Mouse (Mus musculus) embryonic stem cell, embryonic (primary cell): ENCODE results near the gene Tfb1m.

ENCODE experiments used
- CTCF ChIA-PET, 4 experiments: fragments of 300-600 bp in 2 of 4; fragments of 350-600 bp in 2 of 4; sonication (Branson Sonifier 250); formaldehyde crosslinking; loops; one replicate each; lab custom pipeline; 2022; ENCODE audit warnings: inconsistent platforms in 2 of 4; lab: Charles Lee
- POLR2A ChIA-PET, 4 experiments: fragments of 300-600 bp in 2 of 4; fragments of 350-600 bp in 2 of 4; sonication (Branson Sonifier 250); formaldehyde crosslinking; loops; one replicate each; lab custom pipeline; 2022; ENCODE audit warnings: antibody characterized with exemption in 4 of 4, inconsistent platforms in 1 of 4; lab: Charles Lee

Tfb1m gene

DNA sequence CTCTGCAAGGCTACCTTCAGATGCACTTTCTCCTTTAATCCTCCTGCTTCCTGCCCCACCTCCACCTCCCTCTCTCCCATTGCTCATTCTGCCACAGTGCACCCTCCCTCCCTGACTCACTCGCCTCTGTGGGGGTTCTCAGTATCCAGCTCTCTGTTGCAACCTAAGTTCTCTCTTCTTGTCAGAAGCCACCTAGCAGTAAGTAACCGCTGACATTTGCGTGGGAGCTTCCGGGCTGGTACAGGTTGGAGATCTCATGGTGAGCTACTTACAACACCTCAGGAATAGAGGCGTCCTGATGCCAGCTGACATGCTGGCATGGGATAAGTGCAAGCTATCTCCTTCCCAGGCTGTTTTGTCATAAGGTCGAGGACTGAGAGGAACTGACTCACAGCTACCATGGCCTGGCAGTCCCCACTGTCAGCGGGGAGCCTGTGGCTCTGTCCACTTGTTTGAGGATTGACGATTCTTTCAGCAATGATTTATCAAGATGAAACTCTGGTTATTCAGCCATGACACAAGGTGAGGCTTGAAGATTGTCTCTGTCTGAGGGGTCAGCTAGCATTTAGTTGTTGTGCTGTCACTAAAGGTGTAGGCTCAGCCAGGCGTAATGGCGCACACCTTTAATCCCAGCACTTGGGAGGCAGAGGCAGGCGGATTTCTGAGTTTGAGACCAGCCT lies 67.2 kb downstream of the Tfb1m start:
- CTCF ChIA-PET, result interaction anchor here in 3 of 4 experiments (1.1 to 4.4 kb wide), 4 partner anchors 8 to 39 kb away, joined by 3 to 16 read pairs (median 5); no protein-coding TSS in a partner anchor
- POLR2A ChIA-PET, result interaction anchor here in 2 of 4 experiments (0.5 to 1.4 kb wide), 4 partner anchors 20 to 694 kb away, joined by 3 to 8 read pairs (median 4); no protein-coding TSS in a partner anchor

DNA sequence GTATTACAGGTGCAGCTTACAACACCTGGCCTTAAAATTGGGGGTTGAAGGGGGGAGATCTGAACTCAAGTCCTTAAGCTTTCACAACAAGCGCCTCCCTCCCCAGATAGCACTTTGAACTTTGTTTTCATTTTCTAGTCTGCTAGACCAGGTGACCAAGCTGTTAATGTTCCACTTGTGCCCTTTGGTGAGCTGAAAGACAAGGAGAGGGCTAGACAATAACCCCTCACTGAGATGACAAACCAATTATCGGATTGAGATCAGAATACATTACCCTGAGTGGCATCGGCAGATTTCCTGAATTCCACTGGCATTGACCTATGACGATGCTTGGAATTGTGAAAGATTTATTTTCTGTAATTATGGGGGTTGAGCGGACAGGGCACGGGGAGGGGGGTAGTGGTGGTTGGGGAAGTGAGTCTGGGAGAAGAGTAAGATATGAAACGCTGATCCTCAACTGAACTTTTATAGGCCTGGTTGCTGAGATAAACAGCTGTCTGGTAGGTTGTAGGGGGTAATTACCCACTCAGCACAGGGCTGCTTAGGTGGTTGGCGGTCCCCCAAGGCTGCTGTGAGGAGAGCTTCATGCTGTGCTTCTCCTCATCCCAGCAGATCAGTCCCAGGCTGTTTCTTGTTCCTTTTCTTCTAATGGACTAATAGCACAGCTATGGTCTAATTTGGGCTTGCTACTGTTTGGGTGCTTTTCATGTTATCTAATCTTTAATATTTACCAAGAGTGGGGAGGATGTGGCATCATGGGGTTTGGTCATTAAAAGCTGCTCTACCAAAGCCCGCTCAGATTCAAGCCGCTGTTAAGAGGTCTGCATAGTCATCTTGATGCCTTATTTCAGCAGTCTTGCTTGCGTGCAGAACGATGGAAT lies 69.6 kb downstream of the Tfb1m start:
- POLR2A ChIA-PET, result interaction anchor here in 3 of 4 experiments (0.5 to 1.4 kb wide), 5 partner anchors 10 to 324 kb away, joined by 3 to 4 read pairs (median 3); no protein-coding TSS in a partner anchor
- CTCF ChIA-PET, result interaction anchor here (0.9 to 4.4 kb wide), 6 partner anchors 10 to 22 kb away, joined by 3 to 16 read pairs (median 6); no protein-coding TSS in a partner anchor

DNA sequence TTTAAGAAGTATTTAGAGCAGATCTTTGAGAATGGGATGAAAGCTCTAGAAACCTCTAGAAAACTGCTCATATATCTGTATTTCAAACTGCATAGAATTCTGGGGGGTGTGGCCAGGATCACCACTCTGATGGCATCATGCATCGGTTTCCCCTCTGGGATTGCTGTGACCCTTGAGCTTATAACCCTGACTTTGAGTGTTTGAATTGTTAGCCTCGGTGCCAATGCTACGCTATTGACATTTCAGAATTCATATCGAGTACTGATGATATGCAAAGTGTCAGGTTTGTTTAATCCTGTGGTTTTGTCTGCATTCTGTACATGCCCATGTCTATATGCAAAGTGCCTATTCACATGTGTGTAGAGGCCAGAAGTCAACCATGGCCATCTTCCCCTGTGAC lies 70.4 kb downstream of the Tfb1m start:
- ChIA-PET CTCF (interaction anchor here in 3 of 4 experiments (0.9 to 4.4 kb wide), 4 partner anchors 11 to 23 kb away, joined by 3 to 16 read pairs (median 4); no protein-coding TSS in a partner anchor), POLR2A (interaction anchor here in 1 of 4 experiments (0.8 kb wide), 1 partner anchor 11 kb away, joined by 4 read pairs; no protein-coding TSS in a partner anchor)

DNA sequence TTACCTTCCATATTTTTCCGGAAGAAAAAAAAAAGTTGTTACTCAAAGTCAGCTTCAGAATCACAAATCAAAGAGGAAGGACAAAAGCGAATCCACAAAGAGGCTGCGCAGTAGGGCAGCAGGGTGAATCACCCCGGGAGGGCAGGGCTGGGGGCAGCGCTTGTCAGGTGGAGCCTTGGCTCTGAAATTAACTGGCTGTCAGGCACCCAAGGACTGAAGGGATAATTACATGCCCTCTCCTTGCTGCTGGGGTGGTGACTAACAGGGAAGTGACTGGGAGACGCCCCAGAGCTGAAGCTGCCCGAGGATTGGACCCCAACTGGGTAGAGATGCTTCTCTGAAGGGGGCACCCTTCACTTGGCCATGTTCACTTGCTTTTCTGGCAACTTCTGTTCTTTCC lies 71.7 kb downstream of the Tfb1m start:
- POLR2A ChIA-PET, result no interaction called here
- CTCF ChIA-PET, result interaction anchor here in 1 of 4 experiments (0.6 kb wide), 1 partner anchor 690 kb away, joined by 3 read pairs; no protein-coding TSS in a partner anchor

- CTCF ChIA-PET, result interaction anchor here in 3 of 4 experiments (0.7 to 1.6 kb wide), 3 partner anchors 15 to 70 kb away, joined by 3 to 9 read pairs (median 4); no protein-coding TSS in a partner anchor
- POLR2A ChIA-PET, result interaction anchor here in 1 of 4 experiments (1.7 kb wide), 1 partner anchor 12 kb away, joined by 3 read pairs; no protein-coding TSS in a partner anchor
These were observed 74.5 kb downstream of the Tfb1m start for GRCm38 (mm10) chr17:3483091-3483490.

DNA sequence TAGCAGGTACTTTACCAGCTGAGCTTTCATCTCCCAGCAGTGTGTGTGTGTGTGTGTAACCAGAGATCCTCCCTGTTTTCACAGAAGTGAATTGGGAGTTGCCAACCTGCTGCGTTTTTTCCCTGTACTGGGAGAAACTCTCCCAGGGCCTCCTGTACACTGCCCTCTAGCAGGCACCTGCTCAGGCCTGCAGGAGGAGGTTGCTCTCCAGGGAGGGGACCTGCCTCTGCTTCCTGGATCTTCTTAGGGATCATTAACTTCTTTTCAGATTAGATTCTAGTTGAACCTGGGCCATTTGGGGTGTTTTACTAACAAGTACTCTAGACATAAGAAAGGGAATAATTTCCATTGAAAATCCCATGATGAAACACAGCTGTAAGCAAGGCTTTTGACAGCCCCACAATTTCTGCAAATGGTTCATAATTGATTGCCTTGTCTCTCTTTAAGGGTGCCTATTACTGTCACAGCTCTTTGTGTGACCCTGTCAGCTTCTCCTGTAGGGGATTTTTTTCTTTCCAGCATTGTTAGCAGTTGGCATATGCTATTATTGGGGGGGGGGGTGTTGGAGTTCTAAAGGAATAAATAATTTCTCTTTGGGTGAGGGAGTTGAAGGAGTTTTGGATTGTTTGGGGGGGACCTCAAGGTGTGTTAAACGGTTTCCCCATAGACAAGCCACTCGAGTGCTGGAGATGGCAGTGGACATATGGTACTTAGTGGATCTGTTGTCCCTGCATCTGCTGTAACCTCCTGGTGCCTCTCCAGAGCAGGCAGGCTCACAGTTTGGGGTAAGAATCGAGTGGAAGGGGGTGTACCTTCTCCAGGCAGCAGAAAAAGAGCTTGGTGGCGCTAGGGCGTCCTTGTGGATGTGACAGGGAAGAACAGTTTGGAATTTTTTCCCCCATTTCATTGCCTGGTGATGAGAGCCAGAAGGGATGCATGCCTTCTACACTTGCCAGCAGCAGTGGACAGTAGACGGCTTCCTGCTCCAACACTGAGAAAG lies 75.7 kb downstream of the Tfb1m start:
- ChIA-PET POLR2A (interaction anchor here in 1 of 4 experiments (0.6 to 1.6 kb wide), 3 partner anchors 18 to 21 kb away, joined by 3 to 5 read pairs (median 5); no protein-coding TSS in a partner anchor), CTCF (interaction anchor here in 2 of 4 experiments (0.6 to 1.8 kb wide), 4 partner anchors 16 to 1443 kb away, joined by 4 to 5 read pairs (median 4); no protein-coding TSS in a partner anchor)

DNA sequence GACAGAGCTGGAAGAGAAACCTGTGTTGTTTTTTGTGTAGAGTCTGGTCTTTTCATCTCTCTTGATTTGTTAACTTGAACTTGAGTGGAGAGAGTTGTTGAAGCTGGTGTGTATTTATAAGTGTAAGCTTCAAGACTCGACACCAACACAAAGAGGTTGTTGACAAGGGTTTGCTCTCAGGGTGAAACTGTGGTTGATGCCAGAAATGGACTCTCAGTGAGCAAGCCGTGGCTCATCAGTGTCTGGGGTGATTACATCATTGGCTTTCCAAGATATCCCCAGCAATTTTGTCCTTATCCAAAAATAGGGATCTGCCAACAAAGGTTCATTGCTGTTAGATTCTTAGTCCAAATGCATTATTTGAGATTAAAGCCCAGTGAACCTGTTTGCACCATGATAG lies 81.0 kb downstream of the Tfb1m start:
- ChIA-PET POLR2A (interaction anchor here in 1 of 4 experiments (1.0 kb wide), 1 partner anchor 9 kb away, joined by 3 read pairs; no protein-coding TSS in a partner anchor), CTCF (interaction anchor here in 1 of 4 experiments (0.9 kb wide), 1 partner anchor 21 kb away, joined by 3 read pairs; no protein-coding TSS in a partner anchor)

DNA sequence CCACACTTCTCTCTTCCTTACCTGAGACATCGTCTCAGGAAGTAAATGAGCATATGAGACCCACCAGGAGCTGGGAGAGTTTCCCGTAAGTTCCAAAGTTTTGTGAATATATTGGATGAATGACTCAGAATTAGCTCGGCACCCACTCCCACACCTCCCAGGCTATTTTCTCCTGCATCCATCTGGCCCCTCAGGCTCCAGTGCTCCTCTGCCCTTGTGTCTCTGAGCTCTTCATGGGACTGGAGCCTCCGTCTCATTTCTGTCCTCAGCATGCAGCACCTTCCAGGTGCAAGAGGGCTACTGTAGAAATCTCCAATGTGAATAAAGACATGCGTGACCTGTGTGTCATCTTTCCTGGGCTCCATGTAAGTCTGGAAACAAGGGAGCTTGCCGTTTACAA lies 85.6 kb downstream of the Tfb1m start:
- CTCF ChIA-PET, result interaction anchor here in 2 of 4 experiments (1.0 to 1.2 kb wide), 3 partner anchors 26 to 37 kb away, joined by 3 to 6 read pairs (median 3); no protein-coding TSS in a partner anchor
- POLR2A ChIA-PET, result interaction anchor here in 1 of 4 experiments (1.0 to 2.8 kb wide), 2 partner anchors 11 to 23 kb away, joined by 3 to 9 read pairs; no protein-coding TSS in a partner anchor
